Mouse (Mus musculus) kidney, postnatal 0 days (tissue): Measurements from ENCODE around the gene Chn1. TPM values are rescaled to one million over a fixed set of nuclear protein-coding genes. Genes with fewer than 3 reads are reported as not detected.

ENCODE experiments used
- ATAC-seq: fragments of 200-750 bp; cut with Nextera tagmentation; replicated peaks from 2 replicates; pipeline ENCODE4 v1.8.0; 2017; ENCODE audit warnings: low read depth, moderate number of reproducible peaks, moderate TSS enrichment, moderate library complexity; ENCODE audit not compliant: low FRiP score
- DNase-seq: peaks from one replicate; pipeline ENCODE4 v3.0.0-alpha.2; 2016; ENCODE audit warnings: low spot score
- H3K27ac ChIP-seq: fragments of 300-500 bp; sonication (generic); 2 replicates; pipeline ENCODE4 v1.5.1; 2014; ENCODE audit warnings: mild to moderate bottlenecking
- H3K27me3 ChIP-seq: fragments of 300-500 bp; sonication (generic); 2 replicates; pipeline ENCODE4 v1.6.1; 2014; ENCODE audit warnings: low read length, mixed read lengths; ENCODE audit not compliant: insufficient read depth
- H3K36me3 ChIP-seq: fragments of 300-500 bp; sonication (generic); 2 replicates; pipeline ENCODE4 v1.6.1; 2014; ENCODE audit warnings: low read length, mixed read lengths; ENCODE audit not compliant: insufficient read depth
- H3K4me1 ChIP-seq: fragments of 300-500 bp; sonication (generic); replicated peaks from 2 replicates; pipeline ENCODE4 v1.6.1; 2014; ENCODE audit warnings: antibody characterized with exemption, low read length, mixed read lengths; ENCODE audit not compliant: insufficient read depth
- H3K4me2 ChIP-seq: fragments of 300-500 bp; sonication (generic); 2 replicates; pipeline ENCODE4 v1.6.1; 2014; ENCODE audit warnings: mild to moderate bottlenecking, low read length, moderate library complexity, mixed read lengths
- H3K4me3 ChIP-seq: fragments of 300-500 bp; sonication (generic); replicated peaks from 2 replicates; pipeline ENCODE4 v1.5.1; 2014; ENCODE audit warnings: low read depth, low read length
- H3K9ac ChIP-seq: fragments of 300-500 bp; sonication (generic); 2 replicates; pipeline ENCODE4 v1.6.1; 2014; ENCODE audit warnings: low read depth, low read length
- H3K9me3 ChIP-seq: fragments of 300-500 bp; sonication (generic); replicated peaks from 2 replicates; pipeline ENCODE4 v1.6.1; 2016; ENCODE audit warnings: low read length, inconsistent platforms, mixed read lengths
- CTCF ChIP-seq: IDR thresholded peaks from 2 replicates; pipeline ENCODE4 v1.5.1; 2016; ENCODE audit warnings: antibody characterized with exemption, low read depth, mild to moderate bottlenecking, moderate library complexity
- WGBS: fragments of 180-500 bp; shearing (Covaris S2); extraction: QIAGEN DNeasy Blood & Tissue Kit; methylation state at CpG from one replicate; pipeline ENCODE4 v1.1.7; 2014; 5-methylcytosine and 5-hydroxymethylcytosine counted together
- polyA plus RNA-seq: library from polyadenylated mRNA; unstranded; fragments of >200 nt; fragmentation: Nextera tagmentation; extraction: Ambion mirVana; gene quantifications from 2 replicates; pipeline ENCODE4 v1.2.1, GENCODE M21; 2015

Chn1 gene
- polyA plus RNA-seq, 1 experiment from 2014 or later, result 12.4 TPM

GRCm38 (mm10) chr2:73585347-73585831 is 189.8 kb downstream of the Chn1 start:
- Histone ChIP-seq H3K9me3 (no peaks in the 10 kb centered on the region), H3K9ac (peak overlapping the region; percentile 49; the same call in 1 of the 2 replicates), H3K27ac (peak overlapping the region; percentile 20; the same call in 1 of the 2 replicates), H3K4me3 (peak overlapping the region; percentile 39), H3K4me2 (peak overlapping the region; percentile 59), H3K36me3 (no peaks in the 10 kb centered on the region), H3K4me1 (peaks cover 15% of the 10 kb centered on the region), H3K27me3 (no peaks in the 10 kb centered on the region)
- peak; percentile 68 for DNase-seq
- 13% methylated on average over 12 of the region's 12 CpGs for WGBS
- no peak for TF ChIP-seq CTCF
- peak; percentile 53 for ATAC-seq

GRCm38 (mm10) chr2:73584645-73585346 is 190.3 kb downstream of the Chn1 start:
- peak overlapping the region; percentile 49; the same call in 1 of the 2 replicates for H3K9ac ChIP-seq
- peak; percentile 90 for DNase-seq
- no peaks in the 10 kb centered on the region for H3K27me3 ChIP-seq
- peak; percentile 75 for TF ChIP-seq CTCF
- 1% methylated on average over 18 of the region's 18 CpGs for WGBS
- H3K36me3 ChIP-seq, result no peaks in the 10 kb centered on the region
- peaks cover 10% of the 10 kb centered on the region; the same call in 1 of the 2 replicates for H3K4me1 ChIP-seq
- H3K4me2 ChIP-seq, result peak overlapping the region; percentile 59
- ATAC-seq, result peak; percentile 76
- H3K4me3 ChIP-seq, result peak overlapping the region; percentile 39
- peak overlapping the region; percentile 20; the same call in 1 of the 2 replicates for H3K27ac ChIP-seq
- H3K9me3 ChIP-seq, result no peaks in the 10 kb centered on the region

- no peak overlapping the region for H3K4me3 ChIP-seq
- 94% methylated on average over 5 of the region's 5 CpGs for WGBS
- H3K4me1 ChIP-seq, result no peaks in the 10 kb centered on the region
- no peak overlapping the region for H3K9ac ChIP-seq
- no peaks in the 10 kb centered on the region for H3K9me3 ChIP-seq
- no peak for DNase-seq
- no peak overlapping the region for H3K27ac ChIP-seq
- no peaks in the 10 kb centered on the region for H3K36me3 ChIP-seq
- no peak overlapping the region for H3K4me2 ChIP-seq
- no peak for ATAC-seq
- TF ChIP-seq CTCF, result no peak
- no peaks in the 10 kb centered on the region for H3K27me3 ChIP-seq
Observed at GRCm38 (mm10) chr2:73580720-73581119, 194.4 kb downstream of the Chn1 start.

GRCm38 (mm10) chr2:73580166-73580565 is 195.0 kb downstream of the Chn1 start, which contains the start of gene Chrna1:
Chrna1 (minus strand) TSS chr2:73580338.
- H3K9me3 ChIP-seq, result no peaks in the 10 kb centered on the region
- H3K27me3 ChIP-seq, result no peaks in the 10 kb centered on the region
- no peak within 1 kb of the TSS for H3K4me3 ChIP-seq
- 89% methylated on average over 9 of the region's 9 CpGs for WGBS
- no peak within 1 kb of the TSS for H3K4me2 ChIP-seq
- H3K4me1 ChIP-seq, result no peaks in the 10 kb centered on the region
- DNase-seq (no peak), ATAC-seq (no peak)
- H3K27ac ChIP-seq, result no peak within 1 kb of the TSS
- H3K9ac ChIP-seq, result no peak within 1 kb of the TSS
- no peaks in the 10 kb centered on the region for H3K36me3 ChIP-seq
- no peak for TF ChIP-seq CTCF

- TF ChIP-seq CTCF, result no peak
- WGBS, result 29% methylated on average over 5 of the region's 5 CpGs
- Histone ChIP-seq H3K4me2 (no peak overlapping the region), H3K36me3 (no peaks in the 10 kb centered on the region), H3K9ac (no peak overlapping the region), H3K4me3 (no peak overlapping the region), H3K27ac (no peak overlapping the region), H3K4me1 (no peaks in the 10 kb centered on the region), H3K27me3 (no peaks in the 10 kb centered on the region), H3K9me3 (no peaks in the 10 kb centered on the region)
- no peak for DNase-seq
- no peak for ATAC-seq
Observed at GRCm38 (mm10) chr2:73579168-73579567, 196.0 kb downstream of the Chn1 start.

GRCm38 (mm10) chr2:73574418-73574817 is 200.7 kb downstream of the Chn1 start:
- no peak for TF ChIP-seq CTCF
- WGBS, result 65% methylated on average over 6 of the region's 6 CpGs

More at GRCm38 (mm10) chr2:73574418-73574817, 200.7 kb downstream of the Chn1 start:
- Histone ChIP-seq H3K9ac (no peak overlapping the region), H3K27me3 (no peaks in the 10 kb centered on the region), H3K4me1 (no peaks in the 10 kb centered on the region), H3K9me3 (no peaks in the 10 kb centered on the region), H3K27ac (no peak overlapping the region), H3K4me3 (no peak overlapping the region), H3K4me2 (no peak overlapping the region), H3K36me3 (no peaks in the 10 kb centered on the region)
- DNase-seq, result no peak
- ATAC-seq, result no peak
